Mouse (Mus musculus): ENCODE measurements around the gene Cacna2d4. TPM values are rescaled to one million over a fixed set of nuclear protein-coding genes. Genes with fewer than 3 reads are reported as not detected.

Cacna2d4 gene
- polyA plus RNA-seq, 1 experiment from 2014 or later: 0.05 TPM

DNA sequence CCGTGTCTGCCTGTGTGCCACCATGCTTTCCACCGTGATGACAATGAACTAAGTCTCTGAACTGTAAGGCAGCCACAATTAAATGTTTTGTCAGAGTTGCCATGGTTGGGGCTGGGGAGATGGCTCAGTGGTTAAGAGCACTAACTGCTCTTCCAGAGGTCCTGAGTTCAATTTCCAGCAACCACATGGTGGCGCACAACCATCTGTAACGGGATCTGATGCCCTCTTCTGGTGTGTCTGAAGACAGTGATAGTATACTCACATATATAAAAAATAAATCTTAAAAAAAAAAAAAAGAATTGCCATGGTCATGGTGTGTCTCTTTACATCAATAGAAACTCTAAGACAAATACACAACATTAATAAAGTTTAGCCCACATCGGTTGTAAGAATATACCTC lies 138.7 kb downstream of the Cacna2d4 start:
- no peak for ATAC-seq (ENCODE audit: low FRiP score)
- H3K9me3 ChIP-seq (ENCODE audit: control insufficient read depth, low read length): no peaks in the 10 kb centered on the region
- no peak overlapping the region for H3K4me3 ChIP-seq (ENCODE audit: low read depth, low read length)
- H3K36me3 ChIP-seq (ENCODE audit: control insufficient read depth, insufficient read depth, low read length): no peaks in the 10 kb centered on the region
- 78% methylated on average over 5 of the region's 5 CpGs for WGBS
- no peak overlapping the region for H3K4me2 ChIP-seq
- H3K4me1 ChIP-seq (ENCODE audit: control insufficient read depth, insufficient read depth, low read length): no peaks in the 10 kb centered on the region
- H3K9ac ChIP-seq (ENCODE audit: low read length): no peak overlapping the region
- no peaks in the 10 kb centered on the region for H3K27me3 ChIP-seq (ENCODE audit: control insufficient read depth, insufficient read depth, low read length)
- H3K27ac ChIP-seq (ENCODE audit: low read depth, low read length): no peak overlapping the region
- DNase-seq (ENCODE audit: low spot score, missing footprints): no peak

DNA sequence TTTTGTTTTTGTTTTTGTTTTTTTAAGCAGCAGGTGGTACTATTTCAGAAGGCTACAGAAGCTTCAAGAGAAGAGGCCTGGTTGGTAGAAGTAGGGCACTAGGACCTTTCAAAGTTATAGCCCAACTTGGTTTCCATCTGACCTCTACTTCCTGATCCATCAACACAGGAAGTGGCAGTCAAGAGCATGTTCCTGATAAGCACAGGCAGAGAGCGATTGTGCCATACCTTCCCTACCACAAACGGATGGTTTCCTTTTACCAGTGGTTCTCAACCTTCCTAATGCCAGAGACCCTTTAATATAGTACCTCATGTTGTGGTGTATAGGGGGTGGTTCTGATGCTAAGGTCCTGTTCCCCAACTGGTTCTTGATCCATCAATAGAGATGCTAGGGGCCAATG lies 141.3 kb downstream of the Cacna2d4 start:
- ATAC-seq (ENCODE audit: low FRiP score) (no peak), DNase-seq (ENCODE audit: low spot score, missing footprints) (no peak)
- WGBS: 87% methylated on average over 2 of the region's 2 CpGs
- no peak overlapping the region for H3K9ac ChIP-seq (ENCODE audit: low read length)
- no peaks in the 10 kb centered on the region for H3K36me3 ChIP-seq (ENCODE audit: control insufficient read depth, insufficient read depth, low read length)
- H3K27me3 ChIP-seq (ENCODE audit: control insufficient read depth, insufficient read depth, low read length): no peaks in the 10 kb centered on the region
- no peaks in the 10 kb centered on the region for H3K9me3 ChIP-seq (ENCODE audit: control insufficient read depth, low read length)
- H3K27ac ChIP-seq (ENCODE audit: low read depth, low read length): no peak overlapping the region
- no peak overlapping the region for H3K4me3 ChIP-seq (ENCODE audit: low read depth, low read length)
- H3K4me1 ChIP-seq (ENCODE audit: control insufficient read depth, insufficient read depth, low read length): no peaks in the 10 kb centered on the region
- H3K4me2 ChIP-seq: no peak overlapping the region

- H3K9me3 ChIP-seq (ENCODE audit: control insufficient read depth, low read length): no peaks in the 10 kb centered on the region
- no peak overlapping the region for H3K9ac ChIP-seq (ENCODE audit: low read length)
- 79% methylated on average over 1 of the region's 1 CpGs for WGBS
- no peaks in the 10 kb centered on the region for H3K36me3 ChIP-seq (ENCODE audit: control insufficient read depth, insufficient read depth, low read length)
- no peaks in the 10 kb centered on the region for H3K27me3 ChIP-seq (ENCODE audit: control insufficient read depth, insufficient read depth, low read length)
- H3K27ac ChIP-seq (ENCODE audit: low read depth, low read length): no peak overlapping the region
- no peaks in the 10 kb centered on the region for H3K4me1 ChIP-seq (ENCODE audit: control insufficient read depth, insufficient read depth, low read length)
- ATAC-seq (ENCODE audit: low FRiP score): no peak
- no peak for DNase-seq (ENCODE audit: low spot score, missing footprints)
- no peak overlapping the region for H3K4me3 ChIP-seq (ENCODE audit: low read depth, low read length)
- no peak overlapping the region for H3K4me2 ChIP-seq
These were observed 142.3 kb downstream of the Cacna2d4 start for GRCm38 (mm10) chr6:119378631-119379030.

DNA sequence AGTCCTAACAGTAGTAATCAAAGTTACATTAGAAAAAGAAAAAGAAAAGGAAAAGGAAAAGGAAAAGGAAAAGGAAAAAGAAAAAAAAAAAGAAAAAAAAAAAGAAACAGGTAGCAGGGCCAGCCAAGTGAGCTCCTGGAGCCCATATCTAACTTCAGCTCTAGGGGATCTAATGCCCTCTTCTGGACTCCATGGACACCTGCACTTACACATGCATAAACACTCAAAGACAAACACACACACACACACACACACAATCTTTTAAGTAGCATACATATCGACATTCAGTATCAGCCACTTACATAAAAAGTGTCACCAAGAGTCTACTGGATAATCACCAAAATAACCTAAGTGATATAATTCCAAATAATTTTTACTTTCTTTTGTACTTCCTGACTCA lies 149.3 kb downstream of the Cacna2d4 start:
- Histone ChIP-seq H3K9ac (ENCODE audit: low read length) (no peak overlapping the region), H3K36me3 (ENCODE audit: control insufficient read depth, insufficient read depth, low read length) (no peaks in the 10 kb centered on the region), H3K27ac (ENCODE audit: low read depth, low read length) (no peak overlapping the region), H3K4me1 (ENCODE audit: control insufficient read depth, insufficient read depth, low read length) (peaks cover 9% of the 10 kb centered on the region), H3K4me3 (ENCODE audit: low read depth, low read length) (no peak overlapping the region), H3K4me2 (no peak overlapping the region), H3K27me3 (ENCODE audit: control insufficient read depth, insufficient read depth, low read length) (no peaks in the 10 kb centered on the region), H3K9me3 (ENCODE audit: control insufficient read depth, low read length) (no peaks in the 10 kb centered on the region)
- WGBS: 100% methylated on average over 1 of the region's 1 CpGs
- DNase-seq (ENCODE audit: low spot score, missing footprints): no peak
- no peak for ATAC-seq (ENCODE audit: low FRiP score)

- Histone ChIP-seq H3K4me2 (no peak overlapping the region), H3K9me3 (ENCODE audit: control insufficient read depth, low read length) (no peaks in the 10 kb centered on the region), H3K27me3 (ENCODE audit: control insufficient read depth, insufficient read depth, low read length) (no peaks in the 10 kb centered on the region), H3K36me3 (ENCODE audit: control insufficient read depth, insufficient read depth, low read length) (no peaks in the 10 kb centered on the region), H3K9ac (ENCODE audit: low read length) (no peak overlapping the region), H3K4me1 (ENCODE audit: control insufficient read depth, insufficient read depth, low read length) (peaks cover 9% of the 10 kb centered on the region), H3K27ac (ENCODE audit: low read depth, low read length) (no peak overlapping the region), H3K4me3 (ENCODE audit: low read depth, low read length) (no peak overlapping the region)
- WGBS: 94% methylated on average over 4 of the region's 4 CpGs
- no peak for ATAC-seq (ENCODE audit: low FRiP score)
- DNase-seq (ENCODE audit: low spot score, missing footprints): no peak
These were observed 150.1 kb downstream of the Cacna2d4 start for GRCm38 (mm10) chr6:119386421-119386820.

DNA sequence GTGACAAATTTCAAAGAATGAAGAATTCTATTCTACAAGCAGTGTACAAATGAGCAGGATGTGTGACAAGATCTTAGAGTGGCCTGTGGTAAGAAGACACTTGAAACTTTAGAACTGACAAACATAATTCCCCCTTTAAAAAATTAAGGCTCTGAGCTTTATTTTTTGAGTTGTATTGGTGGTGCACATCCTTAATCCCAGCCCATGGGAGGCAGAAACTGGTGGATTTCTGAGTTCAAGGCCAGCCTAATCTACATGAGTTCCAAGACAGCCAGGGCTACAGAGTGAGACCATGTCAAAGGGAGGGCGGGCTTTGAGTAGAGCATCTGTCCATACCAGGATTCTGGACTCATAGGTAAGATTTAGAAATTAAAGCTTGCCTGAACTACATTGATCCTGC lies 150.5 kb downstream of the Cacna2d4 start:
- H3K9ac ChIP-seq (ENCODE audit: low read length): no peak overlapping the region
- no peak for ATAC-seq (ENCODE audit: low FRiP score)

DNA sequence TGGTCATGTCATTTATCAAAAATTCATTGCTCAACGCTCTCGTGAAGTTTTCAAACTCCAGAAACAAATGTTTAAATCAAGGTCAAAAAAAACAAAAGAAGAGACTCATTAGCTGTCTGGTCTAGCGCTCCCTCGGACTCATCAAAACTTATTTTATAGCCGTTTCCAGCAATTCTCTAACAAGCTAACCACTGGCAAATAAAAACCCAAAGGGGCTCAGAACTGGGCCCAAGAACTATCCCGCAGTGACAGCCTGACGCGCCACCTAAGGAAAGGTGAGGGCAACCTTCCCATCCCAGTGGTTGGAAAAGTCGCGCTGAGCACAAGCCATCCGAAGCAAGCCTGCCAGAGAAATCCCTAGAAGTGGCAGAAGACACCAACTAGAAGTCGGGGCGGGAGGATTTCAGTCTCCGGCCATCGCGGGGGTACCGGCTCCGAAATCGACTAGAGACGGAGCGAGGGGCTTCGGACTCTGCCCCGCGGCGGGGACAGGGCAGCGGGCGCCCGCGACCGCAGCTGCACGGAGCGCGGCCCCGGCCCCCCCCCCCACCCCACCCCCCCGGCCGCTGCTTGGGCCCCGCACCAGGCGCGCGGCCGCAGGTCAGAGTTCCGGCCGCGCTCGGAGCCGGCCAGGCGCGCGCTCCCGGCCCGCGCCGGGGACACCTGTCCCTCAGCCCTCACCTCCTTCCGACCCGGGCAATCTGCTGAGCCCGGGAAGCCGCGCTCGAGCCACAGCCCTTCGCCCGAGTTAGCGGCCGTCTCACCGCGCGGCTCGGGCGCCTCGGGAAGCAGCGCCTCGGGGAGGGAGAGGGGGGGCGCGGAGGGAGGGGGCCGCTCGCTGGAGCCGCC lies 151.7 kb downstream of the Cacna2d4 start:
- Histone ChIP-seq H3K27ac (ENCODE audit: low read depth, low read length) (peak overlapping the region; percentile 84), H3K27me3 (ENCODE audit: control insufficient read depth, insufficient read depth, low read length) (no peaks in the 10 kb centered on the region), H3K36me3 (ENCODE audit: control insufficient read depth, insufficient read depth, low read length) (no peaks in the 10 kb centered on the region), H3K4me2 (peak overlapping the region; percentile 85), H3K4me1 (ENCODE audit: control insufficient read depth, insufficient read depth, low read length) (peaks cover 9% of the 10 kb centered on the region), H3K9ac (ENCODE audit: low read length) (peak overlapping the region; percentile 88), H3K9me3 (ENCODE audit: control insufficient read depth, low read length) (no peaks in the 10 kb centered on the region), H3K4me3 (ENCODE audit: low read depth, low read length) (peak overlapping the region; percentile 82)
- DNase-seq (ENCODE audit: low spot score, missing footprints): peak; percentile 91
- ATAC-seq (ENCODE audit: low FRiP score): peak; percentile 89
- WGBS: 1% methylated on average over 50 of the region's 76 CpGs

More for the DNA sequence above, 150.5 kb downstream of the Cacna2d4 start:
- H3K27ac ChIP-seq (ENCODE audit: low read depth, low read length): no peak overlapping the region
- WGBS: 97% methylated on average over 1 of the region's 1 CpGs
- H3K4me2 ChIP-seq: peak overlapping the region; percentile 85; the same call in 1 of the 2 replicates
- no peaks in the 10 kb centered on the region for H3K27me3 ChIP-seq (ENCODE audit: control insufficient read depth, insufficient read depth, low read length)
- H3K4me1 ChIP-seq (ENCODE audit: control insufficient read depth, insufficient read depth, low read length): peaks cover 9% of the 10 kb centered on the region
- H3K36me3 ChIP-seq (ENCODE audit: control insufficient read depth, insufficient read depth, low read length): no peaks in the 10 kb centered on the region
- DNase-seq (ENCODE audit: low spot score, missing footprints): no peak
- peak overlapping the region; percentile 82; the same call in 1 of the 2 replicates for H3K4me3 ChIP-seq (ENCODE audit: low read depth, low read length)
- no peaks in the 10 kb centered on the region for H3K9me3 ChIP-seq (ENCODE audit: control insufficient read depth, low read length)

DNA sequence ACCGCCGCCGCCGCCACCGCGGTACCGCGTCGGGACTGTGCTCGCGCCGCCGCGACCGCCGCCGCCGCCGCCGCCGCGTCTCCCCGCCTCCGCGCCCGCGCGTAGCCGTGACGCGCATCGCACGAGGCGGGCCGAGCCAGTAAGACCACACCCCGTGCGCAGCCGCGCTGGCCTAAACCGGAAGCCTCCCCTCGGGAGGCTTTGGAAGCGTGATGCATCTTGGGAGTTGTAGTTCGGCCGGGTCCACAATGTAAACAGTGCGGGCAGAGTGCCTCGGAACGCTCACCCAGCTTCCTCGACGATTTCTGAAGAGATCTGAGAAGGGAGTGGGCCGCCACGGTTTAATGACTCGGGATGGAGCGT lies 152.3 kb downstream of the Cacna2d4 start:
- peak overlapping the region; percentile 84 for H3K27ac ChIP-seq (ENCODE audit: low read depth, low read length)
- H3K4me3 ChIP-seq (ENCODE audit: low read depth, low read length): peak overlapping the region; percentile 82
- H3K36me3 ChIP-seq (ENCODE audit: control insufficient read depth, insufficient read depth, low read length): no peaks in the 10 kb centered on the region
- DNase-seq (ENCODE audit: low spot score, missing footprints) (peak; percentile 100), ATAC-seq (ENCODE audit: low FRiP score) (peak; percentile 99)
- H3K9me3 ChIP-seq (ENCODE audit: control insufficient read depth, low read length): no peaks in the 10 kb centered on the region
- peak overlapping the region; percentile 85 for H3K4me2 ChIP-seq
- H3K27me3 ChIP-seq (ENCODE audit: control insufficient read depth, insufficient read depth, low read length): no peaks in the 10 kb centered on the region
- under 1% methylated on average over 45 of the region's 53 CpGs for WGBS
- peaks cover 9% of the 10 kb centered on the region for H3K4me1 ChIP-seq (ENCODE audit: control insufficient read depth, insufficient read depth, low read length)
- H3K9ac ChIP-seq (ENCODE audit: low read length): peak overlapping the region; percentile 88

DNA sequence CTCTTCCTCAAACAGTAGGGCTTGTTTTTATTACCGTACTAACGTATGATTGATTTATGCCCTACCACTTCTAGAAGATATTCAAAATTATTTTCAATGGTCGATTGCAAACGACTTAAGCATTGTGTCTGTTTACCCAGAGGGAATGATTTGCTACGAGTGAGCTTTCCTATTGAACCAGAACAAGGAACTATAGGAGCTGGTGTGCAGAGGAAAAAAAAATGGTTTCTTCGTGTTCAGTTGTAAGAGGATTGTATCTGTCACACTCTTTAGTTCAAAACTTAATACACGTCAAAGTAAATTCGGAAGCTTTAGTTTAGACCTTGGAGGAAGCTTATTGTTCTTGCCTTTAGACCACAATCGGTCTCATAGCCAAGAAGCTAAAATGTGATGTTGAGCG lies 152.8 kb downstream of the Cacna2d4 start:
- DNase-seq (ENCODE audit: low spot score, missing footprints): no peak
- 28% methylated on average over 10 of the region's 10 CpGs for WGBS
- H3K27ac ChIP-seq (ENCODE audit: low read depth, low read length): peak overlapping the region; percentile 42; the same call in 1 of the 2 replicates

More for the DNA sequence above, 152.8 kb downstream of the Cacna2d4 start:
- Histone ChIP-seq H3K4me3 (ENCODE audit: low read depth, low read length) (peak overlapping the region; percentile 82), H3K27me3 (ENCODE audit: control insufficient read depth, insufficient read depth, low read length) (no peaks in the 10 kb centered on the region), H3K4me2 (peak overlapping the region; percentile 57), H3K4me1 (ENCODE audit: control insufficient read depth, insufficient read depth, low read length) (peaks cover 9% of the 10 kb centered on the region), H3K9ac (ENCODE audit: low read length) (peak overlapping the region; percentile 59), H3K9me3 (ENCODE audit: control insufficient read depth, low read length) (no peaks in the 10 kb centered on the region), H3K36me3 (ENCODE audit: control insufficient read depth, insufficient read depth, low read length) (no peaks in the 10 kb centered on the region)
- peak; percentile 5; the same call in 1 of the 2 replicates for ATAC-seq (ENCODE audit: low FRiP score)

Measured in midbrain, embryonic 11.5 days (tissue).